Mouse (Mus musculus) kidney, adult 18-20 months (tissue): ENCODE measurements around the gene Elmo3.

ENCODE experiments used
- DNase-seq: peaks from one replicate; pipeline ENCODE4 v3.0.0; 2021

The Elmo3 gene

DNA sequence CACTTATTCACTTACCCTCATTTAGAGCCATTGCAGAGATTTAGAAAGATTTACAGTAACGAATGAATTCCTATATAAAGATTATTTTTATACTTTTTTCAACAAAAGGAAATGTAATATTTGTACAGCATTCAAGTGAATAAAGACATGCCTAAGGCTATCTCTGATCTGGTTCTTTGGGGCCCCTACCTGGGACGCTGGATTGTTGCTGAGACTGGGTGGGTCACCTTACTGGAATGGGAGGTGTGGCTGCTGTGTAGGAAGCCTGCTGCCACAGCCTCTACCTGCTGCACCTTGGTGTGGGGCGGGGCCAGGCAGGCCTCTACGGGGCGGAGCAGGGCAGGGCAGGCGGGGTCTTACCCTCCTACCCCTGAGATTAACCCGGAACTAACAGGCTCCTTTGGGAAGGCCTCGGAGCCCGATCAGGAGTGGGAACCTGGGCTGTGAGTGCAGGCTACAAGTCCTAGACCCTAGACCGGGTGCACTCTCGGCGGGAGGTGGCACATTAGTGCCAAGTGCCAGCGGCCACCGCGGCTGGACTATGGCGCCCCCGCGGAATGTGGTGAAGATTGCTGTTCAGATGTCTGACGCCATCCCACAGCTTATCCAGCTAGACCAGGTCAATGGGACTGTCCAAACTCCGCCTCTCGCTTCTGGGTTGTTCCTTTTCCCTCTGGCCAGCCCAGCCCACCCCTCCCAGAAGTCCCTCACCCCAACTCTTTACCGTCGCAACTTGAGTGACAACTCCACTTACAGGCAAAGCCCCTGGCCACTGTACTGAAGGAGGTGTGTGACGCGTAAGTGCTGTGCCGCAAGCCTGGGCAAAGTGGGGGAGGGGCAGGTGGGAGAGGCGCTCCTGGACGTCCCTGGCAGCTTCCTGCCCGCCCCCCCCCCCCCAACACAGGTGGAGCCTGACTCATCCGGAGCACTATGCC, at the start of gene Elmo3:
Elmo3 (plus strand) TSS at position 391 of the 935 bp plus-strand sequence.
- peak; percentile 90 for DNase-seq

DNA sequence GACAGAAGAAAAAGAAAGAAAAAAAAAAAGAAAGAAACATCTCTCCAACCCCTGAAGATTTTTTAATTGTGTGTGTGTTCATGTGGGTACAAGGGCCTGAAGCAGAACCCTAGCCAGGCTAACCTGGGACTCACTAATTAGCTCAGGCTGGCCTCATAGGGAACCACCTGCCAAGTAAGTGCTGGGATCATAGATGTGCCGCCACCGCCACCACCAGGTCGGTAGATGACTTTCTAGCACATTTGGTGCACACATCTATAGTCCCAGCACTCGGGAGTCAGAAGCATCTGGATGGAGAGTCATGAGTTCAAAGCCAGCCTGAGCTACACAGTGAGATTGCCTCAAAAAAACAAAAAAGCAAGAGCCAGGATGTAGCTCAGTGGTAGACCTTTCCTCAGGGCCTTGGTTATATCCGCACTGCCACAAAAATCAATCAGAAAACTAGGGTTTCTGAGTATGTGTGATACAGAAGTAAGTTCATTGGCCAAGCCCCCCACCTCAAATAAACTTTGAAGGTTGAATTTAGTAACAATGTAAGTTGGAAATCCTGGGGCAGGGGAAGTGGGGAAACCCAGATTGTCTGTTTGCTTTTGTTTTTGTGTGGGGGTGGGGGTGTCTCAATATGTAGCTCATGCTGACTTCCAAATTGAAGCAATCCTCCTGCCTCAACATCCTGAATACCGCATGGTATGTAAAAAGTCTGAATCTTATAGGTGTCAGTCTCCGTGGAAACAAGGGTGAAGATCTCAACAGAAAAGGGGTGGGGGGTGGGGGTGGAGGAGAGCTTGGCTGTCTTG, 47.9 kb upstream of the Elmo3 start:
- no peak for DNase-seq

DNA sequence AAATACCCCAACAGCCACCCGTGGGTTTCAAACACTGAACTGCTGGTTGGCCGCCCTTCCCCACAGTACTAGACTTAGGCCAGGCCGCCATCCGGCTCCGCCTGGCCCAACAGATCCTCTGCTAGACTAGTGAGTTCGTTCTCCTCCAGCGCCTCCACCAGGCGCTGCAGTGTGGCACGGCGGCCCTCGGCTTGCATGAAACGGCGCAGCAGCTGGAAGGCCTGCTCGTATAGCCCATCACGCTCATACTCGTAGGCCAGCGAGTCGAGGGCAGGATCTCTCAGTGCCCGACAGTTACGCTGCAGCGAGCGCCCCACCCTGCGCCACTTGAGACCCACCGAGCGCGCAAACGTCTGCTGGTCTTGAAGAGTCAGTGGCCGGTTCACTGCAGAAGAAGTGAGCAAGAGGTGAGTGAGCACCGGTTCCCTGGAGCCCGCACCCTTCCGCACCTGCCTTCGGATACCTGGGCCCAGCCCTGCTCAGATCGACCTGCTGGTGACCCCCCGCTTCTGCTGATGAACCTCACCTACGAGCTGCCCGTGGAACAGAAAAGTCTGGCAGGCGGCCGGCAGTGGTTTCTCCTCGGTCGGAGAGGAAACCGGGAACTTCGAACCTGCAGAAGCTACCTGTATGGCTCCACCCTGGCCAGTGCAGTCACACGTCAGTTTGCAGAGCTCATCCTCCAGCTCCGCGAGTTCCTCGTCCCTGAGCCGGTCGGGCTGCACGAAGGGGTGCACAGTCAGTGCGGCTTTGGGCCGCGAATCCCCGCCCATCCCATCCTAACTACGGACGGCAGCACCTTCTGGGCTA, 46.3 kb upstream of the Elmo3 start:
- no peak for DNase-seq

DNA sequence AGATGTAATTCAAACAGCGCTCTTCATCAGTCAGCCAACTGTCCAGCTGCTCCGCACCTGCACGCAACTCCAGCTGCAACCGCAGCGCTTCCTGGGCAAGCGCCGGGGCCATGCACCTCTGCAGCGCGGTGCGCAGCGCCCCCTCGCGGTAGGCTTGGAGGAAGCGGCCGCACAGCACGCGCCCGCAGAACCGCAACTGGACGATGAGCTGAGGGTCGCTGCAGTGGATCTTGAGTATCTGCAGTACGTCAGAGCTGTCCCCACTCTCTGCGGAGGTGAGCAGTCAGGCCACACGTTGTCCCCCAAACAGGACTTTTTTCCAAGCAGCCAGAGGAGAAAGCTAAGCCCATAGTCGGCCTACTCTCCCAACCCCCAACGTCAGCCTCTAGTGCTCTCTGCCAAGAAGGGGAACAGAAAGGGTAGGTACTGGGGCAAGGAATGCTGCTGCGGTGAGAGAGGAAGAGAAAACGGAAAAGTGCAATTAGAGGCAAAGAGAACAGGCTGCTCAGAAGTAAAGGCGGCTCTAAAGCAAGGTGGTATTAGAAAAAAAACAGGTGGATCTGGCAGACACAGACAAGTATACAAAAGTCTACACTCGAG, 45.6 kb upstream of the Elmo3 start:
- DNase-seq, result peak; percentile 76

GRCm38 (mm10) chr8:105260371-105261099, 44.9 kb upstream of the Elmo3 start:
- no peak for DNase-seq

DNA sequence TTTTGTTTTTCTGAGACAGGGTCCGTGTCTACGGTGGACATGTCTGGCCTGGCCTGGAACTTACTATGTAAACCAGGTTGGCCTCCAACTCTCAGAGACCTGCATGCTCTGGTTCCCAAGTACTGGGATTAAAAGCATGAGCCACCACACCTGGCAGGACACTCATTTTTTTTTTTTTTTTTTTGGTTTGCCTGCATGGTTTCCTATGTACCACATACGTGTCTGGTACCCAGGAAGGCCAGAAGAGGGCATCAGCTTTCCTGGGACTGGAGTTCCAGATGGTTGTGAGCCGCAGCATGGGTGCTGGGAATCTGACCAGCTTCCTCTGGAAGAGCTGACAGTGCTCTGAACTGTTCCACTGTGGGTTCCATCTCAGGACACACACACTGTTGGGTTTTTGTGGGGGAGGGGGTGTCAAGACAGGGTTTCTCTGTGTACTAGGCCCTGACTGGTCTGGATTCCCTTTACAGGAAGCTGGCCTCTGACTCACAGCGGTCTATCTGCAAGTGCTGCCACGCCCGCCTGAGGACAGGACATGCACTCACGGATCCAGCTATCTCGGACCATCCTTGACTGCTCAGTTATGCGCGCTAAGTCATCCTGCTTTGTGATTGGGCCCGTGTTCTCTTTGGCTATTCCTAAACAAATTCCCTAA, 43.9 kb upstream of the Elmo3 start:
- DNase-seq, result no peak

- DNase-seq, result no peak
Observed at GRCm38 (mm10) chr8:105263244-105263912, 42.0 kb upstream of the Elmo3 start.

DNA sequence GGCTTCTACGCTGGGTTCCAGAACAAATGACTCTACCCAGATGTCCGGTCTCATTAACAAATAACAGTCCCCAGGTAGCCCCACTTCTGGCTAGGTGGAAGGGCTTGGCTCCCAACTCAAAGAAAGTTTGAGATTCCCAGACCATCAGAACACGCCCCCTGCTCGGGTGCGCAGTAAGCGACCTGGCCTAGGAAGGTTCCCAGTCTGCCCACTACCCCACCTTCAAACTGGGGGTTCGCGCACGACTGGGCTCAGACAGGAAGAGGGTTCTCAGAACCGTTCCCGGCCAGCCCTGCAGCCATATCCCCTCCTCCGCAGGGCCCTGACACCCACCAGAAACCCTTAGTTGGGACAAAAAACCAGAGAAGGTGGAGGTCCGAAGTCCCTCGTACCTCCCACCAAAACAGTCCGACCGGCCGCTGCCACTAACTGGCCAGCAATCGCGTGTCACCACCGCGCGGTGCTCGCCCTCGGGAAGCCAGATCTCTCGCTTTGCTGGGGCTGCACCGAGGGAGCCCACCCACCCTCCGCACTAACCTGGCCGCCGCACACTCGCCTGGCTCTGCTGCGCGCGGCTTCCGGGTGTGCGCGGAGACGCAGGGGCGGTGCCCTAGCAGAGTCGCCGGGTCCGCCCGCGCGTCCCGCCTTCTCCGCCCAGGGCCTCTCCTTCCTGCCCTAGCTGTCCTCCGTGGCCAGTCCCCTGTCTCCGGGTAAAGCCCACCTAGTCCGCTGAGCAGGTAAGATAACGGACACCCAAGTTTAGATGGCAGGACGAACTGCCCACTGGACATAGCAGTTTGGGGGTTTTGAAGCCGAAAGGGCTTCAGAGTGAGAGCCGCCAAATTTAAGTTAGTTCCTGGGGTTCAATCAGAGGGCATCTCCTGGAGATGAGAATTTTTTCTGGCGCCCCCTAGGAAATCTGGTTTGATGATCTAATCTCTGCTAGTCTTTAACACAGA, 41.1 kb upstream of the Elmo3 start, which contains the start of the genes Tradd and Fbxl8:
Tradd (minus strand) TSS at position 586 of the 959 bp plus-strand sequence.
Fbxl8 (plus strand) TSS at position 625 of the 959 bp plus-strand sequence.
- DNase-seq, result peak; percentile 85

DNA sequence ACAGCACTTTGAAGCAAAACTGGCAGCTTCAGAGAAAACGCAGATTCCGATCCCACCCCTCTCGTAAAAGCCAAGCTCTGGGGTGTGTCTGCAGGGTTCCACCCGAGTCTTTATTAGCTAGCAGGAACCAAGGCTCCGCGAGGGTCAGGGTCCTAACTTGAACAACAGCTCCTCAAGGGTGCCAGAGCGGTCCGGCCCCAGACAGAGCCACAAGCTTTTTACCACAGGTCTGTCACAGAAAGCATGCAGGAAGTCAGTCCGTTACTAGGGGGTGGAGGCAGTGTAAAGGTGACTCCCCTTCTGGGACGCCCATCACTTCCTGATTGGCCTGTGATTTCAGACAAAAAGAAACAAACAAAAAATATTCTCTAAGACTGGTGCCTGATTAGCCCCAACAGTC, 40.3 kb upstream of the Elmo3 start:
- peak; percentile 27 for DNase-seq

GRCm38 (mm10) chr8:105266775-105267174, 38.6 kb upstream of the Elmo3 start:
- DNase-seq, result no peak

- DNase-seq, result peak; percentile 30
Observed at GRCm38 (mm10) chr8:105268342-105269074, 36.9 kb upstream of the Elmo3 start.

GRCm38 (mm10) chr8:105269075-105269458, 36.3 kb upstream of the Elmo3 start:
- no peak for DNase-seq

DNA sequence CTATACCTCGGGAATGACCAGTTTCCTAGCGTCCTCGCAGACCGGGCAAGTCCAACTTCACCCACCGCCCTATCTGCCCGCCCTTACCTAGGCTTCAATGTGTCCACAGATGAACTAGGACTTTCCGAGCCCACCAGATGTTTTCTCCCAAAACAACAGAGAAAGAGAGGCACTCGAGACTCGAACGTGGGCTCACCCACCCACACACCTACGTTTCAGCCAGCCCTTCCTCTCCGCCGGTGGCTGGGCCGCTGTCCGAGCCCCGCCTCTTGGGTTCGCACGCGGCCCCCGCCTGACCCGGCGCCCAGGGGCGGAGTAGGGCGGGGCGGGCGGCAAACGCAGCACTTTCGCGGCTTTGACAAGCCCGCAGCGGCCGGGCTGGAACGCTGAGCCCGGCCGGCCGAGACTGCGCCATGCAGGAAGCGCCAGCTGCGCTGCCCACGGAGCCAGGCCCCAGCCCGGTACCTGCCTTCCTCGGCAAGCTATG, 35.9 kb upstream of the Elmo3 start, which contains the start of gene Hsf4:
Hsf4 (plus strand) TSS at position 341 of the 487 bp plus-strand sequence.
- DNase-seq, result peak; percentile 81

DNA sequence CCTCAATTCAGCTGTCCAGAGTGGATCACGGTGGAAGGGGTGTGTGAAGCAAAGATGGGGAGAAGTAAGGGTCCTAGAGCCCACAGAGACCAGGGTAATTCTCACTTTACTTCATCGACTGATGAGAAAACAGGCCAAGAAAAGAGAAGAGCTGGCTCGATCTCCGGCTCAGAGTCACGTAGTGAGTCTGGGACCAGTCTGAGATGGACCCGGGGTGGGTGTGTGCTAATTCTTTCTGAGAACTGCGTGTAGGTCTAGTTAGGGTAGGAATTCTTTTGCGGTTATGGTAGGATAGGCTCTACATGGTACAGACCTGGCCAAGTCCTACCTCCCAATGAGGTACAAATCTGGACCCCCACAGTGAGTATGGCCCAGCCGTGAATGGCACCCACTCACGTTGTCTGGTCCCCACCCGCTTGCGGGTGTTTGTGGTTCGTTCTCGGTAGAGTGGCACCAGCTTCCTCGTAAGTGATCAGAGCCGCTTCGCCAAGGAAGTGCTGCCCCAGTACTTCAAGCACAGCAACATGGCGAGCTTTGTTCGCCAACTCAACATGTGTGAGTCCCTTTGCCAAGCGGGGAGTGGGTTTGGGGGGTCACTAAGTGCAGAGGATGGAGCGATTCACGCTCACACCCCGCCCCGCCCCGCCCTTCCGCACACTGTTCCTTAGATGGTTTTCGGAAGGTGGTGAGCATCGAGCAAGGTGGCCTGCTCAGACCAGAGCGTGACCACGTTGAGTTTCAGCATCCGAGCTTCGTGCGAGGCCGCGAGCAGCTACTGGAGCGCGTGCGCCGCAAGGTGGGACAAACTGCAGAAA, 35.1 kb upstream of the Elmo3 start:
- peak; percentile 8 for DNase-seq

DNA sequence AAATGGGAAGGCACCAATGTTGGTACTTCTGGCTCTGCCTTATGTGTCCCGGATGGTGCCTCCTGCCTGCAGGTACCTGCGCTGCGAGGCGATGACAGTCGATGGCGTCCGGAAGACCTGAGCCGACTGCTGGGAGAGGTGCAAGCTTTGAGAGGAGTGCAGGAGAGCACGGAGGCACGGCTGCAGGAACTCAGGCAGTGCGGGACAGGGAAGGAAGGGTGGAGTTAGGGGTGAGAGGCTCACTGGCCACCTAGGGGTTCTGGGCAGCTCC, 34.5 kb upstream of the Elmo3 start:
- no peak for DNase-seq

GRCm38 (mm10) chr8:105275387-105275786, 30.0 kb upstream of the Elmo3 start:
- no peak for DNase-seq

DNA sequence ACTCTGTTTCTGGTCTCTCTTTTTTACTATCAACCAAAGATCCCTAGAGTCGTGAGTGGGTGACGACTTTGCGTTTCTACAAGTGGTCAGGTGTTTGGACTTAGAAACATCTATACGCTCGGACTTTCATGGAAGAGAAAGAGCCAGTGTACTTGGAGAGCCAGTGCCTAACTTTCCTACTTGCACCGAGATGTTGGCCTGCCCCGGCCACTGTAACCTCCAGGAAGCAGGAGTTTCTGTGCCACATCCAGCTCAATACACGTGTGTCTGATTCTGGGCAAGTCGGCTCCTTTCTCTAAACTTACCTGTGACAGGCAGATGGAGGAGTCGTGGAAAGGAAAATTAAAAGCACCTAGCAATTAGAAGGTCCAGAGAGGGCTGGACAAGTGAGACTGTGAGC, 29.6 kb upstream of the Elmo3 start, which contains the start of gene Nol3:
Nol3 (plus strand) TSS at position 301 of the 400 bp plus-strand sequence.
- no peak for DNase-seq
